In the genomic region with DNA sequence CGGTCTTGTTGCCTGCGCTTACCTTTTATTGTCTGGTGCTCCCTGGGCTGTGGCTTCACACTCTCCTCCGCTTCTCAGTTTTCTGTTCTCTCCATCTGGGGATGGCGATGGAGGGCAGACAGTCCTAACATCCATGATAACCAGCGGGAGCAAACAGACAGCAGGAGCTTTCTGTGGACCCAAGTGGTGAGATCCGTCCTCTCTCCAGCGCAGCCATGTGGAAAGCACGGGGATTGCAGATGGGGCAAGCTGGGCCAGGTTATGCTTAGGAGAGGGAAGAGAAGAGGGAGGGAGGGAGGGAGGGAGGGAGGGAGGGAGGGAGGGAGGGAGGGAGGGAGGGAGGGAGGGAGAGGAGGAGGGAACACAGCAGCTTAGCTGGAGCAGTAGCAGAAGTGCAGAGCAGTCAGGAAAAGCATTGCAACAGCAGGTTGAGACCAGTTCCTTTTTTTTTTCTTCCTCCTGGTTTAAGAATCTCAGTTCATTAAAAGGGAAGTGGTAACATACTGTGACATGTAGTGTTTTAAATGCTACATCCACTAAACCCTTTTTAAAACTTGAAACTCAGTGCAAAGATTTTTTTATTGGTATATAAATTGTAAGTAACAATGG, we compare ENCODE assay signal across 8 mouse cellular contexts. TPM values are rescaled to one million over a fixed set of nuclear protein-coding genes. Genes with fewer than 3 reads are reported as not detected.
DNase-seq lines count a peak whose midpoint lies in the region; ATAC-seq and TF ChIP-seq lines count a peak whose summit lies in the region.

A gene (minus strand): TSS at position 280 of the 609 bp plus-strand sequence.

- no peak within 1 kb of the TSS for H3K4me3 ChIP-seq in heart, embryonic 11.5 days (ENCODE audit: low read depth, low read length)
- H3K4me3 ChIP-seq in kidney, embryonic 16.5 days (ENCODE audit: low read length): no peak within 1 kb of the TSS
- no peak within 1 kb of the TSS for H3K4me3 ChIP-seq in midbrain, embryonic 11.5 days (ENCODE audit: low read depth, low read length)

- no peak within 1 kb of the TSS for H3K27ac ChIP-seq in heart, embryonic 11.5 days (ENCODE audit: low read depth, low read length)
- no peak within 1 kb of the TSS for H3K27ac ChIP-seq in kidney, embryonic 16.5 days (ENCODE audit: low read length)
- H3K27ac ChIP-seq in midbrain, embryonic 11.5 days (ENCODE audit: low read depth, low read length): no peak within 1 kb of the TSS

- ATAC-seq in heart, embryonic 11.5 days (replicated peaks; ENCODE audit: insufficient number of reproducible peaks, low FRiP score, low TSS enrichment): no peak
- no peak for ATAC-seq in kidney, embryonic 16.5 days (ENCODE audit: low FRiP score, low TSS enrichment)
- ATAC-seq in midbrain, embryonic 11.5 days (ENCODE audit: low FRiP score): no peak

- no peaks in the 10 kb centered on the region for H3K4me1 ChIP-seq in heart, embryonic 11.5 days (ENCODE audit: control insufficient read depth, insufficient read depth, low read length)
- peaks cover 9% of the 10 kb centered on the region for H3K4me1 ChIP-seq in kidney, embryonic 16.5 days (ENCODE audit: insufficient read depth, low read length)
- no peaks in the 10 kb centered on the region for H3K4me1 ChIP-seq in midbrain, embryonic 11.5 days (ENCODE audit: control insufficient read depth, insufficient read depth, low read length)

- peak; percentile 40 for DNase-seq in right cerebral cortex, postnatal 14 days
- DNase-seq in right cerebral cortex, postnatal 25 days: no peak
- peak; percentile 35 for DNase-seq in brain, embryonic 14.5 days (ENCODE audit: low read depth)
- DNase-seq in midbrain, embryonic 11.5 days (ENCODE audit: low spot score, missing footprints): no peak
- DNase-seq in MN1 (ENCODE audit: low spot score): no peak
- DNase-seq in spleen, adult 18-20 months: no peak

- no peaks in the 10 kb centered on the region for H3K27me3 ChIP-seq in heart, embryonic 11.5 days (ENCODE audit: control insufficient read depth, insufficient read depth, low read length)
- H3K27me3 ChIP-seq in kidney, embryonic 16.5 days (ENCODE audit: insufficient read depth, low read length): no peaks in the 10 kb centered on the region
- H3K27me3 ChIP-seq in midbrain, embryonic 11.5 days (ENCODE audit: control insufficient read depth, insufficient read depth, low read length): no peaks in the 10 kb centered on the region

- no peaks in the 10 kb centered on the region for H3K9me3 ChIP-seq in heart, embryonic 11.5 days (replicated peaks; ENCODE audit: control insufficient read depth, low read length)
- no peaks in the 10 kb centered on the region for H3K9me3 ChIP-seq in kidney, embryonic 16.5 days (ENCODE audit: low read length)
- H3K9me3 ChIP-seq in midbrain, embryonic 11.5 days (ENCODE audit: control insufficient read depth, low read length): peaks cover 3% of the 10 kb centered on the region; the same call in 1 of the 2 replicates

- TF ChIP-seq CTCF in brain, embryonic 14.5 days (IDR thresholded peaks at IDR 0.05; ENCODE audit: borderline replicate concordance, extremely low read depth, insufficient read depth, insufficient read length): peak; percentile 37; the same call in 1 of the 2 replicates

- TF ChIP-seq POLR2A in brain, embryonic 14.5 days (IDR thresholded peaks at IDR 0.05; ENCODE audit: borderline replicate concordance, extremely low read depth, insufficient read depth, insufficient read length, poor library complexity, severe bottlenecking): no peak

- H3K4me2 ChIP-seq in heart, embryonic 11.5 days: no peak within 1 kb of the TSS
- H3K4me2 ChIP-seq in kidney, embryonic 16.5 days (replicated peaks; ENCODE audit: low read depth, low read length): no peak within 1 kb of the TSS
- no peak within 1 kb of the TSS for H3K4me2 ChIP-seq in midbrain, embryonic 11.5 days

- H3K9ac ChIP-seq in heart, embryonic 11.5 days (ENCODE audit: low read depth, low read length): no peak within 1 kb of the TSS
- H3K9ac ChIP-seq in kidney, embryonic 16.5 days (replicated peaks; ENCODE audit: low read length): no peak within 1 kb of the TSS
- no peak within 1 kb of the TSS for H3K9ac ChIP-seq in midbrain, embryonic 11.5 days (ENCODE audit: low read length)

- H3K36me3 ChIP-seq in heart, embryonic 11.5 days (ENCODE audit: control insufficient read depth, insufficient read depth, low read length): no peaks in the 10 kb centered on the region
- no peaks in the 10 kb centered on the region for H3K36me3 ChIP-seq in kidney, embryonic 16.5 days (ENCODE audit: insufficient read depth, low read length)
- H3K36me3 ChIP-seq in midbrain, embryonic 11.5 days (ENCODE audit: control insufficient read depth, insufficient read depth, low read length): no peaks in the 10 kb centered on the region

- 35% methylated on average over 8 of the region's 8 CpGs for WGBS in heart, embryonic 11.5 days (ENCODE audit: insufficient replicate concordance)
- 44% methylated on average over 8 of the region's 8 CpGs for WGBS in kidney, embryonic 16.5 days
- WGBS in midbrain, embryonic 11.5 days: 48% methylated on average over 8 of the region's 8 CpGs

RNA-seq across cellular contexts. Expression of the gene that starts here (rescaled TPM):
- polyA plus RNA-seq in brain, embryonic 14.5 days (2012; rRNA removed): 12.6 and 16.4 TPM in 2 replicates
- 12.8 and 15.0 TPM in 2 replicates for polyA plus RNA-seq in heart, embryonic 11.5 days (2014; fragmentation: Nextera tagmentation; extraction: Ambion mirVana)
- 29.1 and 31.4 TPM in 2 replicates for polyA plus RNA-seq in kidney, embryonic 16.5 days (2015; fragmentation: Nextera tagmentation; extraction: Ambion mirVana)
- polyA plus RNA-seq in midbrain, embryonic 11.5 days (2014; fragmentation: Nextera tagmentation; extraction: Ambion mirVana): 19.1 and 22.4 TPM in 2 replicates

Comparison
In these comparisons a context has a peak if more than half of its experiments do, and no peak if none do; other contexts are left out.
1. DNase-seq: peak in right cerebral cortex, postnatal 14 days (single experiment) and brain, embryonic 14.5 days (single experiment); none in right cerebral cortex, postnatal 25 days (single experiment), midbrain, embryonic 11.5 days (single experiment), MN1 (single experiment) and spleen, adult 18-20 months (0 of 2).